Mouse (Mus musculus) forebrain, embryonic 14.5 days (tissue): ENCODE measurements at regions not wholly inside any gene's neighbourhood (a gene's known extent, or its start where the extent isn't known, plus 50 kb on each side); places are given as distances from the start of the nearest gene placed in this dataset.

Experiments used
- ATAC-seq: fragments of 200-750 bp; cut with Nextera tagmentation; 2 replicates; pipeline ENCODE4 v1.8.0; 2017; ENCODE audit warnings: mild to moderate bottlenecking, moderate library complexity
- DNase-seq: peaks from one replicate; pipeline ENCODE4 v3.0.0-alpha.2; 2015; ENCODE audit warnings: low spot score
- H3K27ac ChIP-seq: fragments of 300-500 bp; sonication (generic); 2 replicates; pipeline ENCODE4 v1.5.1; 2014; ENCODE audit warnings: low read depth, mild to moderate bottlenecking, control low read depth, low read length, moderate library complexity
- H3K27me3 ChIP-seq: fragments of 300-500 bp; sonication (generic); replicated peaks from 2 replicates; pipeline ENCODE4 v1.6.1; 2014; ENCODE audit warnings: low read length, control low read depth, mixed read lengths; ENCODE audit not compliant: control insufficient read depth, insufficient read depth
- H3K36me3 ChIP-seq: fragments of 300-500 bp; sonication (generic); 2 replicates; pipeline ENCODE4 v1.6.1; 2014; ENCODE audit warnings: low read length, control low read depth; ENCODE audit not compliant: control insufficient read depth, insufficient read depth
- H3K4me1 ChIP-seq: fragments of 300-500 bp; sonication (generic); 2 replicates; pipeline ENCODE4 v1.6.1; 2014; ENCODE audit warnings: antibody characterized with exemption, low read length, control low read depth; ENCODE audit not compliant: control insufficient read depth, insufficient read depth
- H3K4me2 ChIP-seq: fragments of 300-500 bp; sonication (generic); 2 replicates; pipeline ENCODE4 v1.6.1; 2014; ENCODE audit warnings: mild to moderate bottlenecking, control low read depth, low read length
- H3K4me3 ChIP-seq: fragments of 300-500 bp; sonication (generic); 2 replicates; pipeline ENCODE4 v1.5.1; 2014; ENCODE audit warnings: low read depth, low read length, control low read depth
- H3K9ac ChIP-seq: fragments of 300-500 bp; sonication (generic); 2 replicates; pipeline ENCODE4 v1.6.1; 2014; ENCODE audit warnings: mild to moderate bottlenecking, low read length, control low read depth, moderate library complexity
- H3K9me3 ChIP-seq: fragments of 300-500 bp; sonication (generic); replicated peaks from 2 replicates; pipeline ENCODE4 v1.6.1; 2016; ENCODE audit warnings: low read length, control low read depth, mixed read lengths; ENCODE audit not compliant: control insufficient read depth
- WGBS: fragments of 180-500 bp; shearing (Covaris S2); extraction: QIAGEN DNeasy Blood & Tissue Kit; methylation state at CpG from one replicate; pipeline ENCODE4 v1.1.7; 2014; 5-methylcytosine and 5-hydroxymethylcytosine counted together

- Histone ChIP-seq H3K4me2 (no peak overlapping the region), H3K4me3 (no peak overlapping the region), H3K36me3 (no peaks in the 10 kb centered on the region), H3K9me3 (no peaks in the 10 kb centered on the region), H3K9ac (no peak overlapping the region), H3K27ac (no peak overlapping the region), H3K27me3 (no peaks in the 10 kb centered on the region), H3K4me1 (peaks cover 36% of the 10 kb centered on the region)
- DNase-seq: no peak
- no peak for ATAC-seq
- 81% methylated on average over 9 of the region's 9 CpGs for WGBS
Observed at GRCm38 (mm10) chr13:107810060-107810801, 234.0 kb upstream of the Smim15 start.

- H3K9me3 ChIP-seq: no peaks in the 10 kb centered on the region
Observed at GRCm38 (mm10) chr13:107808961-107809360, 235.3 kb upstream of the Smim15 start.

GRCm38 (mm10) chr13:107804418-107804817 is 239.8 kb upstream of the Smim15 start:
- H3K4me2 ChIP-seq: no peak overlapping the region
- no peak overlapping the region for H3K27ac ChIP-seq
- H3K9ac ChIP-seq: no peak overlapping the region
- H3K4me1 ChIP-seq: peaks cover 12% of the 10 kb centered on the region
- no peaks in the 10 kb centered on the region for H3K36me3 ChIP-seq
- no peaks in the 10 kb centered on the region for H3K9me3 ChIP-seq
- ATAC-seq (no peak), DNase-seq (no peak)
- H3K27me3 ChIP-seq: no peaks in the 10 kb centered on the region
- 96% methylated on average over 1 of the region's 1 CpGs for WGBS
- H3K4me3 ChIP-seq: no peak overlapping the region

More at GRCm38 (mm10) chr13:107808961-107809360, 235.3 kb upstream of the Smim15 start:
- Histone ChIP-seq H3K4me2 (no peak overlapping the region), H3K4me1 (peaks cover 32% of the 10 kb centered on the region), H3K4me3 (no peak overlapping the region), H3K36me3 (no peaks in the 10 kb centered on the region), H3K27ac (no peak overlapping the region), H3K9ac (no peak overlapping the region), H3K27me3 (no peaks in the 10 kb centered on the region)
- ATAC-seq (no peak), DNase-seq (no peak)
- 94% methylated on average over 2 of the region's 2 CpGs for WGBS

GRCm38 (mm10) chr13:107799199-107799945 is 244.9 kb upstream of the Smim15 start:
- no peak overlapping the region for H3K4me2 ChIP-seq
- ATAC-seq (no peak), DNase-seq (no peak)
- H3K4me3 ChIP-seq: no peak overlapping the region
- peaks cover 24% of the 10 kb centered on the region for H3K4me1 ChIP-seq
- no peaks in the 10 kb centered on the region for H3K27me3 ChIP-seq
- no peaks in the 10 kb centered on the region for H3K36me3 ChIP-seq
- no peaks in the 10 kb centered on the region for H3K9me3 ChIP-seq
- 27% methylated on average over 13 of the region's 13 CpGs for WGBS
- H3K9ac ChIP-seq: no peak overlapping the region
- H3K27ac ChIP-seq: no peak overlapping the region

- Histone ChIP-seq H3K9ac (peak overlapping the region; percentile 17; the same call in 1 of the 2 replicates), H3K27ac (no peak overlapping the region), H3K4me3 (no peak overlapping the region), H3K4me1 (peaks cover 30% of the 10 kb centered on the region), H3K36me3 (no peaks in the 10 kb centered on the region), H3K27me3 (no peaks in the 10 kb centered on the region), H3K4me2 (no peak overlapping the region), H3K9me3 (no peaks in the 10 kb centered on the region)
- no peak for ATAC-seq
- DNase-seq: no peak
- 52% methylated on average over 7 of the region's 7 CpGs for WGBS
Observed at GRCm38 (mm10) chr13:107798144-107798543, 246.1 kb upstream of the Smim15 start.

GRCm38 (mm10) chr13:107795516-107795915 is 248.7 kb upstream of the Smim15 start:
- Histone ChIP-seq H3K4me2 (no peak overlapping the region), H3K4me1 (peaks cover 40% of the 10 kb centered on the region), H3K27ac (no peak overlapping the region), H3K9me3 (no peaks in the 10 kb centered on the region), H3K4me3 (no peak overlapping the region), H3K36me3 (no peaks in the 10 kb centered on the region), H3K9ac (no peak overlapping the region), H3K27me3 (no peaks in the 10 kb centered on the region)
- no peak for DNase-seq
- 48% methylated on average over 3 of the region's 3 CpGs for WGBS
- ATAC-seq: no peak

- Histone ChIP-seq H3K4me3 (no peak overlapping the region), H3K4me1 (peaks cover 21% of the 10 kb centered on the region), H3K9me3 (no peaks in the 10 kb centered on the region), H3K4me2 (no peak overlapping the region), H3K36me3 (peaks cover 6% of the 10 kb centered on the region; the same call in 1 of the 2 replicates), H3K27me3 (no peaks in the 10 kb centered on the region), H3K27ac (no peak overlapping the region), H3K9ac (no peak overlapping the region)
- 84% methylated on average over 9 of the region's 9 CpGs for WGBS
- no peak for ATAC-seq
- no peak for DNase-seq
Observed at GRCm38 (mm10) chr13:107791770-107792169, 252.5 kb upstream of the Smim15 start.

- H3K9me3 ChIP-seq: no peaks in the 10 kb centered on the region
- WGBS: 77% methylated on average over 5 of the region's 5 CpGs
- H3K36me3 ChIP-seq: peaks cover 6% of the 10 kb centered on the region; the same call in 1 of the 2 replicates
- ATAC-seq (no peak), DNase-seq (no peak)
- no peaks in the 10 kb centered on the region for H3K4me1 ChIP-seq
- no peak overlapping the region for H3K4me3 ChIP-seq
- H3K4me2 ChIP-seq: no peak overlapping the region
- H3K27me3 ChIP-seq: no peaks in the 10 kb centered on the region
- no peak overlapping the region for H3K27ac ChIP-seq
- no peak overlapping the region for H3K9ac ChIP-seq
Observed at GRCm38 (mm10) chr13:107784971-107785370, 259.3 kb upstream of the Smim15 start.

GRCm38 (mm10) chr13:107781741-107782140 is 262.5 kb upstream of the Smim15 start:
- Histone ChIP-seq H3K4me2 (no peak overlapping the region), H3K27ac (no peak overlapping the region), H3K9ac (no peak overlapping the region), H3K4me1 (no peaks in the 10 kb centered on the region), H3K36me3 (no peaks in the 10 kb centered on the region), H3K4me3 (no peak overlapping the region), H3K9me3 (no peaks in the 10 kb centered on the region), H3K27me3 (no peaks in the 10 kb centered on the region)
- no peak for DNase-seq
- WGBS: 92% methylated on average over 8 of the region's 8 CpGs
- no peak for ATAC-seq
